Mouse (Mus musculus) liver, embryonic 15.5 days (tissue): ENCODE measurements around the gene Armc6. TPM values are rescaled to one million over a fixed set of nuclear protein-coding genes. Genes with fewer than 3 reads are reported as not detected.
A peak's percentile ranks its signal among the peaks of the same experiment; 100 is the strongest.

Experiments used
- ATAC-seq: fragments of 200-750 bp; cut with Nextera tagmentation; 2 replicates; pipeline ENCODE4 v1.8.0; 2017; ENCODE audit warnings: moderate number of reproducible peaks, mild to moderate bottlenecking, moderate library complexity; ENCODE audit not compliant: insufficient read depth
- H3K27ac ChIP-seq: fragments of 300-500 bp; sonication (generic); replicated peaks from 2 replicates; pipeline ENCODE4 v1.5.1; 2015; ENCODE audit warnings: mild to moderate bottlenecking, inconsistent platforms
- H3K27me3 ChIP-seq: fragments of 300-500 bp; sonication (generic); 2 replicates; pipeline ENCODE4 v1.6.1; 2015; ENCODE audit warnings: mild to moderate bottlenecking, inconsistent platforms
- H3K36me3 ChIP-seq: fragments of 300-500 bp; sonication (generic); replicated peaks from 2 replicates; pipeline ENCODE4 v1.6.1; 2015; ENCODE audit warnings: moderate library complexity, mild to moderate bottlenecking, inconsistent platforms
- H3K4me1 ChIP-seq: fragments of 300-500 bp; sonication (generic); replicated peaks from 2 replicates; pipeline ENCODE4 v1.6.1; 2015; ENCODE audit warnings: inconsistent platforms
- H3K4me2 ChIP-seq: fragments of 300-500 bp; sonication (generic); 2 replicates; pipeline ENCODE4 v1.6.1; 2015; ENCODE audit warnings: moderate library complexity, mild to moderate bottlenecking, inconsistent platforms
- H3K4me3 ChIP-seq: fragments of 300-500 bp; sonication (generic); replicated peaks from 2 replicates; pipeline ENCODE4 v1.5.1; 2015; ENCODE audit warnings: mild to moderate bottlenecking, inconsistent platforms
- H3K9ac ChIP-seq: fragments of 300-500 bp; sonication (generic); 2 replicates; pipeline ENCODE4 v1.6.1; 2015; ENCODE audit warnings: moderate library complexity, mild to moderate bottlenecking, inconsistent platforms
- H3K9me3 ChIP-seq: fragments of 300-500 bp; sonication (generic); replicated peaks from 2 replicates; pipeline ENCODE4 v1.6.1; 2016; ENCODE audit warnings: inconsistent platforms
- WGBS: fragments of 180-500 bp; shearing (Covaris S2); methylation state at CpG from one replicate; pipeline ENCODE4 v1.1.7; 2015; ENCODE audit warnings: mixed read lengths; ENCODE audit not compliant: insufficient replicate concordance; 5-methylcytosine and 5-hydroxymethylcytosine counted together
- polyA plus RNA-seq: library from polyadenylated mRNA; unstranded; fragments of >200 nt; fragmentation: Nextera tagmentation; extraction: Ambion mirVana; gene quantifications from 2 replicates; pipeline ENCODE4 v1.2.1, GENCODE M21; 2015

The Armc6 gene
- polyA plus RNA-seq, 1 experiment from 2014 or later: 12.4 TPM

DNA sequence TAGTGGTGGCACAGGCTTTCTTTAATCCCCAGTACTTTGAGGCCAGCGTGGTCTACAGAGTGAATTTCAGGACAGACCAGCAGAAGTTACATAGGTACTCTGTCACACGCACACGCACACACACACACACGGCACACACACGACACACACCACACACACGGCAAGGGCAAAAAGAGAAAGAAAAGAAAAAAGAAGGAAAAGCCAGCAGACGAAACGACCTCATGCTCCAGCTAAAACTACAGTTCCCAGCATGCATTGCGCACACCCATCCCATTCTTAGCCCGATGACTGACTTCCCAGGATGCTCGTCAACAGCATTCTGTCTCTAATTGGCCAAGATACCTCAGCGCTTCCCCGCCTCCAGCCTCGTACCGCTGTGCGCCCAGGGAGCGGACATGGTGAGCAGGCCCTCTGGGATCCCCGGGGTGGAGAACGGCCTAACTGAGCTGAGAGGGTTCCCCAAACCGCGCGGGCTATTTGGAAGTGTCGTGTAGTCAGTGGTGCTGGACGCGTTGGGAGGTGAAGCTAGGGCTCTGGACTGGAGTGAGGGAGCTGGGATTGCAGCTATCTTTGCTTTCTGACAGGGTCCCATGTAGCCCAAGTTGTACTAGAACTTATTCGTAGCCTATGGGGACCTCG is 62.1 kb downstream of the Armc6 start, which contains the start of gene Tmem161a:
TSS of gene Tmem161a (plus strand) at position 314 of the 639 bp plus-strand sequence.
- peaks cover 45% of the 10 kb centered on the region for H3K4me1 ChIP-seq
- no peaks in the 10 kb centered on the region for H3K9me3 ChIP-seq
- H3K36me3 ChIP-seq: peaks cover 10% of the 10 kb centered on the region
- H3K4me2 ChIP-seq: peak within 1 kb of the TSS; percentile 71
- WGBS: 2% methylated on average over 27 of the region's 27 CpGs
- peaks cover 7% of the 10 kb centered on the region for H3K27me3 ChIP-seq
- peak within 1 kb of the TSS; percentile 68 for H3K27ac ChIP-seq
- H3K4me3 ChIP-seq: peak within 1 kb of the TSS; percentile 66
- H3K9ac ChIP-seq: peak within 1 kb of the TSS; percentile 67
- ATAC-seq: peak; percentile 93

GRCm38 (mm10) chr8:70171240-70171639 is 63.0 kb downstream of the Armc6 start:
- H3K27me3 ChIP-seq: peaks cover 15% of the 10 kb centered on the region
- H3K4me1 ChIP-seq: peaks cover 53% of the 10 kb centered on the region
- H3K36me3 ChIP-seq: 0 out of 2 replicates have a peak, but pooled peaks cover 2% of the 10 kb centered on the region
- no peak overlapping the region for H3K9ac ChIP-seq
- H3K27ac ChIP-seq: peak overlapping the region; percentile 68
- WGBS: 51% methylated on average over 7 of the region's 7 CpGs
- H3K9me3 ChIP-seq: no peaks in the 10 kb centered on the region
- no peak for ATAC-seq
- H3K4me2 ChIP-seq: peak overlapping the region; percentile 71
- no peak overlapping the region for H3K4me3 ChIP-seq

- peaks cover 57% of the 10 kb centered on the region for H3K4me1 ChIP-seq
- no peak overlapping the region for H3K4me2 ChIP-seq
- peaks cover 20% of the 10 kb centered on the region for H3K27me3 ChIP-seq
- no peaks in the 10 kb centered on the region for H3K9me3 ChIP-seq
- ATAC-seq: no peak
- no peak overlapping the region for H3K4me3 ChIP-seq
- H3K36me3 ChIP-seq: 0 out of 2 replicates have a peak, but pooled peaks cover 2% of the 10 kb centered on the region
- H3K27ac ChIP-seq: 0 out of 2 replicates have a peak overlapping the region, but pooled peaks have one; percentile 68
- WGBS: 54% methylated on average over 3 of the region's 3 CpGs
- no peak overlapping the region for H3K9ac ChIP-seq
Observed at GRCm38 (mm10) chr8:70170748-70171147, 63.5 kb downstream of the Armc6 start.

Other genes with a start within 250 kb of the Armc6 start
- gene Gatad2a, start 238.1 kb downstream of the Armc6 start, polyA plus RNA-seq: 28.0 and 32.2 TPM in 2 replicates
- 23.0 and 25.6 TPM in 2 replicates for gene Mau2, start 191.7 kb downstream of the Armc6 start, polyA plus RNA-seq
- 15.3 and 16.2 TPM in 2 replicates for gene Sugp1, start 191.7 kb downstream of the Armc6 start, polyA plus RNA-seq
- gene Tm6sf2, start 161.5 kb downstream of the Armc6 start, polyA plus RNA-seq: 1.6 and 2.3 TPM in 2 replicates
- 0.05 and 0.06 TPM in 2 replicates for gene Hapln4, start 151.0 kb downstream of the Armc6 start, polyA plus RNA-seq
- gene Ncan, start 113.6 kb downstream of the Armc6 start, polyA plus RNA-seq: 0.02 and 0.03 TPM in 2 replicates
- 16.8 and 17.4 TPM in 2 replicates for gene Nr2c2ap, start 103.1 kb downstream of the Armc6 start, polyA plus RNA-seq
- gene Rfxank, start 95.3 kb downstream of the Armc6 start, polyA plus RNA-seq: 6.5 and 7.3 TPM in 2 replicates
- 22.4 and 25.7 TPM in 2 replicates for gene Borcs8, start 95.0 kb downstream of the Armc6 start, polyA plus RNA-seq
- not detected in 2 replicates for gene Mef2b, start 94.8 kb downstream of the Armc6 start, polyA plus RNA-seq
- gene Tmem161a, start 62.1 kb downstream of the Armc6 start, polyA plus RNA-seq: 28.1 and 31.9 TPM in 2 replicates
- gene Slc25a42, start 22.2 kb downstream of the Armc6 start, polyA plus RNA-seq: 8.0 and 9.2 TPM in 2 replicates
- gene Sugp2, start 240 bp downstream of the Armc6 start, polyA plus RNA-seq: 10.9 and 11.7 TPM in 2 replicates
- 4.9 and 5.9 TPM in 2 replicates for gene Homer3, start 48.4 kb upstream of the Armc6 start, polyA plus RNA-seq
- gene Ddx49, start 68.0 kb upstream of the Armc6 start, polyA plus RNA-seq: 19.5 and 22.4 TPM in 2 replicates
- 190 and 246 TPM in 2 replicates for gene Cope, start 68.1 kb upstream of the Armc6 start, polyA plus RNA-seq
- gene Cers1, start 81.3 kb upstream of the Armc6 start, polyA plus RNA-seq: 0.13 and 0.25 TPM in 2 replicates
- gene Gdf1, start 95.4 kb upstream of the Armc6 start, polyA plus RNA-seq: 0.10 and 0.26 TPM in 2 replicates
- 9.7 and 10.6 TPM in 2 replicates for gene Upf1, start 118.8 kb upstream of the Armc6 start, polyA plus RNA-seq
- 1.3 and 2.1 TPM in 2 replicates for gene Comp, start 139.1 kb upstream of the Armc6 start, polyA plus RNA-seq
- 4.2 and 4.3 TPM in 2 replicates for gene Crtc1, start 205.1 kb upstream of the Armc6 start, polyA plus RNA-seq
- gene Klhl26, start 242.5 kb upstream of the Armc6 start, polyA plus RNA-seq: 6.4 and 6.7 TPM in 2 replicates